Mouse (Mus musculus): Measurements from ENCODE around the gene Gng7. TPM values are rescaled to one million over a fixed set of nuclear protein-coding genes. Genes with fewer than 3 reads are reported as not detected.

The Gng7 gene
- polyA plus RNA-seq, 1 experiment from 2014 or later, result 1.2 TPM

- H3K4me3 ChIP-seq (ENCODE audit: low read depth, low read length), result no peak overlapping the region
- TF ChIP-seq CTCF (IDR thresholded peaks at IDR 0.05; ENCODE audit: low read depth), result no peak
- H3K9me3 ChIP-seq (ENCODE audit: control insufficient read depth), result no peaks in the 10 kb centered on the region
- no peak overlapping the region for H3K9ac ChIP-seq (ENCODE audit: low read depth, low read length)
- no peaks in the 10 kb centered on the region for H3K4me1 ChIP-seq (replicated peaks; ENCODE audit: control insufficient read depth, insufficient read depth, low read length)
- no peak overlapping the region for H3K27ac ChIP-seq (ENCODE audit: low read depth, low read length)
- ATAC-seq, result no peak
- no peak overlapping the region for H3K4me2 ChIP-seq (replicated peaks; ENCODE audit: low read depth)
- peaks cover 26% of the 10 kb centered on the region for H3K27me3 ChIP-seq (replicated peaks; ENCODE audit: control insufficient read depth, insufficient read depth, low read length)
- peaks cover 24% of the 10 kb centered on the region for H3K36me3 ChIP-seq (ENCODE audit: control insufficient read depth, insufficient read depth)
- WGBS, result 51% methylated on average over 4 of the region's 4 CpGs
These were observed 12.6 kb upstream of the Gng7 start for GRCm38 (mm10) chr10:81027331-81027730.

- ATAC-seq, result no peak
- H3K4me2 ChIP-seq (replicated peaks; ENCODE audit: low read depth), result no peak overlapping the region
- H3K27ac ChIP-seq (ENCODE audit: low read depth, low read length), result no peak overlapping the region
- H3K4me3 ChIP-seq (ENCODE audit: low read depth, low read length), result no peak overlapping the region
- H3K4me1 ChIP-seq (replicated peaks; ENCODE audit: control insufficient read depth, insufficient read depth, low read length), result no peaks in the 10 kb centered on the region
- no peak for TF ChIP-seq CTCF (IDR thresholded peaks at IDR 0.05; ENCODE audit: low read depth)
- 90% methylated on average over 5 of the region's 5 CpGs for WGBS
- H3K36me3 ChIP-seq (ENCODE audit: control insufficient read depth, insufficient read depth), result peaks cover 19% of the 10 kb centered on the region
- H3K27me3 ChIP-seq (replicated peaks; ENCODE audit: control insufficient read depth, insufficient read depth, low read length), result peaks cover 31% of the 10 kb centered on the region
- no peak overlapping the region for H3K9ac ChIP-seq (ENCODE audit: low read depth, low read length)
- H3K9me3 ChIP-seq (ENCODE audit: control insufficient read depth), result no peaks in the 10 kb centered on the region
These were observed 12.1 kb upstream of the Gng7 start for GRCm38 (mm10) chr10:81026857-81027256.

GRCm38 (mm10) chr10:81025639-81026275 lies 11.0 kb upstream of the Gng7 start, which contains the start of gene Diras1:
Gene Diras1, minus strand, starts transcription at chr10:81025662.
- Histone ChIP-seq H3K9me3 (ENCODE audit: control insufficient read depth) (no peaks in the 10 kb centered on the region), H3K4me1 (replicated peaks; ENCODE audit: control insufficient read depth, insufficient read depth, low read length) (no peaks in the 10 kb centered on the region), H3K36me3 (ENCODE audit: control insufficient read depth, insufficient read depth) (peaks cover 8% of the 10 kb centered on the region; the same call in 1 of the 2 replicates), H3K9ac (ENCODE audit: low read depth, low read length) (no peak within 1 kb of the TSS), H3K27me3 (replicated peaks; ENCODE audit: control insufficient read depth, insufficient read depth, low read length) (peaks cover 32% of the 10 kb centered on the region), H3K4me3 (ENCODE audit: low read depth, low read length) (peak within 1 kb of the TSS; percentile 25), H3K4me2 (replicated peaks; ENCODE audit: low read depth) (peak within 1 kb of the TSS; percentile 52), H3K27ac (ENCODE audit: low read depth, low read length) (no peak within 1 kb of the TSS)
- no peak for ATAC-seq
- no peak for TF ChIP-seq CTCF (IDR thresholded peaks at IDR 0.05; ENCODE audit: low read depth)
- 42% methylated on average over 12 of the region's 12 CpGs for WGBS

- TF ChIP-seq CTCF (IDR thresholded peaks at IDR 0.05; ENCODE audit: low read depth), result no peak
- Histone ChIP-seq H3K9me3 (ENCODE audit: control insufficient read depth) (no peaks in the 10 kb centered on the region), H3K36me3 (ENCODE audit: control insufficient read depth, insufficient read depth) (0 out of 2 replicates have a peak, but pooled peaks cover 3% of the 10 kb centered on the region), H3K9ac (ENCODE audit: low read depth, low read length) (no peak overlapping the region), H3K4me2 (replicated peaks; ENCODE audit: low read depth) (peak overlapping the region; percentile 52), H3K27ac (ENCODE audit: low read depth, low read length) (no peak overlapping the region), H3K4me3 (ENCODE audit: low read depth, low read length) (peak overlapping the region; percentile 25), H3K27me3 (replicated peaks; ENCODE audit: control insufficient read depth, insufficient read depth, low read length) (peaks cover 32% of the 10 kb centered on the region), H3K4me1 (replicated peaks; ENCODE audit: control insufficient read depth, insufficient read depth, low read length) (no peaks in the 10 kb centered on the region)
- WGBS, result 2% methylated on average over 42 of the region's 43 CpGs
- ATAC-seq, result no peak
These were observed 10.4 kb upstream of the Gng7 start for GRCm38 (mm10) chr10:81025047-81025621.

GRCm38 (mm10) chr10:81024346-81024937 lies 9.7 kb upstream of the Gng7 start:
- no peak overlapping the region for H3K4me3 ChIP-seq (ENCODE audit: low read depth, low read length)
- H3K4me1 ChIP-seq (replicated peaks; ENCODE audit: control insufficient read depth, insufficient read depth, low read length), result no peaks in the 10 kb centered on the region
- H3K36me3 ChIP-seq (ENCODE audit: control insufficient read depth, insufficient read depth), result no peaks in the 10 kb centered on the region
- H3K4me2 ChIP-seq (replicated peaks; ENCODE audit: low read depth), result no peak overlapping the region
- WGBS, result 71% methylated on average over 5 of the region's 5 CpGs
- peaks cover 32% of the 10 kb centered on the region for H3K27me3 ChIP-seq (replicated peaks; ENCODE audit: control insufficient read depth, insufficient read depth, low read length)
- H3K9me3 ChIP-seq (ENCODE audit: control insufficient read depth), result no peaks in the 10 kb centered on the region
- no peak for ATAC-seq
- no peak for TF ChIP-seq CTCF (IDR thresholded peaks at IDR 0.05; ENCODE audit: low read depth)
- H3K9ac ChIP-seq (ENCODE audit: low read depth, low read length), result no peak overlapping the region
- no peak overlapping the region for H3K27ac ChIP-seq (ENCODE audit: low read depth, low read length)

GRCm38 (mm10) chr10:81022744-81023143 lies 8.0 kb upstream of the Gng7 start:
- Histone ChIP-seq H3K36me3 (ENCODE audit: control insufficient read depth, insufficient read depth) (no peaks in the 10 kb centered on the region), H3K9me3 (ENCODE audit: control insufficient read depth) (no peaks in the 10 kb centered on the region), H3K4me3 (ENCODE audit: low read depth, low read length) (no peak overlapping the region), H3K4me2 (replicated peaks; ENCODE audit: low read depth) (no peak overlapping the region), H3K27me3 (replicated peaks; ENCODE audit: control insufficient read depth, insufficient read depth, low read length) (peaks cover 32% of the 10 kb centered on the region), H3K4me1 (replicated peaks; ENCODE audit: control insufficient read depth, insufficient read depth, low read length) (no peaks in the 10 kb centered on the region), H3K27ac (ENCODE audit: low read depth, low read length) (no peak overlapping the region), H3K9ac (ENCODE audit: low read depth, low read length) (no peak overlapping the region)
- 65% methylated on average over 8 of the region's 8 CpGs for WGBS
- peak; percentile 45 for TF ChIP-seq CTCF (IDR thresholded peaks at IDR 0.05; ENCODE audit: low read depth)
- no peak for ATAC-seq
